Mouse (Mus musculus): Measurements from ENCODE around the gene Bmpr1b.

- TF ChIP-seq CTCF (IDR thresholded peaks at IDR 0.05; ENCODE audit: low read depth) (no peak), EP300 (IDR thresholded peaks at IDR 0.05; ENCODE audit: low read depth) (no peak)
Observed at GRCm38 (mm10) chr3:141914588-141914987, 254.6 kb downstream of the Bmpr1b start.
